Mouse (Mus musculus) midbrain, embryonic 11.5 days (tissue): ENCODE measurements around the gene Usp6nl. TPM values are rescaled to one million over a fixed set of nuclear protein-coding genes. Genes with fewer than 3 reads are reported as not detected.

Experiments
- ATAC-seq: fragments of 200-750 bp; cut with Nextera tagmentation; 2 replicates; pipeline ENCODE4 v1.8.0; 2017; ENCODE audit warnings: moderate TSS enrichment, moderate library complexity; ENCODE audit not compliant: low FRiP score
- DNase-seq: peaks from one replicate; pipeline ENCODE4 v3.0.0; 2015; ENCODE audit warnings: low spot score; ENCODE audit errors: missing footprints
- H3K27ac ChIP-seq: fragments of 300-500 bp; sonication (generic); 2 replicates; pipeline ENCODE4 v1.5.1; 2014; ENCODE audit warnings: low read depth, low read length
- H3K27me3 ChIP-seq: fragments of 300-500 bp; sonication (generic); 2 replicates; pipeline ENCODE4 v1.6.1; 2014; ENCODE audit warnings: mild to moderate bottlenecking, low read length, moderate library complexity, mixed read lengths; ENCODE audit not compliant: control insufficient read depth, insufficient read depth
- H3K36me3 ChIP-seq: fragments of 300-500 bp; sonication (generic); 2 replicates; pipeline ENCODE4 v1.6.1; 2014; ENCODE audit warnings: mild to moderate bottlenecking, low read length, moderate library complexity, mixed read lengths; ENCODE audit not compliant: control insufficient read depth, insufficient read depth
- H3K4me1 ChIP-seq: fragments of 300-500 bp; sonication (generic); 2 replicates; pipeline ENCODE4 v1.6.1; 2014; ENCODE audit warnings: low read length; ENCODE audit not compliant: control insufficient read depth, insufficient read depth
- H3K4me2 ChIP-seq: fragments of 300-500 bp; sonication (generic); 2 replicates; pipeline ENCODE4 v1.6.1; 2014; ENCODE audit warnings: mild to moderate bottlenecking, moderate library complexity
- H3K4me3 ChIP-seq: fragments of 300-500 bp; sonication (generic); 2 replicates; pipeline ENCODE4 v1.5.1; 2014; ENCODE audit warnings: low read depth, low read length
- H3K9ac ChIP-seq: fragments of 300-500 bp; sonication (generic); 2 replicates; pipeline ENCODE4 v1.6.1; 2014; ENCODE audit warnings: low read length
- H3K9me3 ChIP-seq: fragments of 300-500 bp; sonication (generic); 2 replicates; pipeline ENCODE4 v1.6.1; 2016; ENCODE audit warnings: low read length; ENCODE audit not compliant: control insufficient read depth
- WGBS: fragments of 180-500 bp; shearing (Covaris S2); extraction: QIAGEN DNeasy Blood & Tissue Kit; methylation state at CpG from one replicate; pipeline ENCODE4 v1.1.7; 2014; 5-methylcytosine and 5-hydroxymethylcytosine counted together
- polyA plus RNA-seq: library from polyadenylated mRNA; unstranded; fragments of >200 nt; fragmentation: Nextera tagmentation; extraction: Ambion mirVana; gene quantifications from 2 replicates; pipeline ENCODE4 v1.2.1, GENCODE M21; 2014

Gene Usp6nl
- polyA plus RNA-seq, 1 experiment from 2014 or later: 18.2 TPM

- no peak overlapping the region for H3K9ac ChIP-seq
- no peaks in the 10 kb centered on the region for H3K27me3 ChIP-seq
- H3K4me2 ChIP-seq: no peak overlapping the region
- DNase-seq (no peak), ATAC-seq (no peak)
- H3K27ac ChIP-seq: no peak overlapping the region
- WGBS: 69% methylated on average over 7 of the region's 7 CpGs
- no peaks in the 10 kb centered on the region for H3K9me3 ChIP-seq
- H3K4me1 ChIP-seq: no peaks in the 10 kb centered on the region
- no peak overlapping the region for H3K4me3 ChIP-seq
- no peaks in the 10 kb centered on the region for H3K36me3 ChIP-seq
These were observed 27.4 kb upstream of the Usp6nl start for GRCm38 (mm10) chr2:6294993-6295628.

- no peaks in the 10 kb centered on the region for H3K9me3 ChIP-seq
- H3K27me3 ChIP-seq: no peaks in the 10 kb centered on the region
- WGBS: 90% methylated on average over 4 of the region's 4 CpGs
- DNase-seq: no peak
- no peak for ATAC-seq
- H3K27ac ChIP-seq: no peak overlapping the region
- no peak overlapping the region for H3K4me3 ChIP-seq
- H3K36me3 ChIP-seq: no peaks in the 10 kb centered on the region
- no peaks in the 10 kb centered on the region for H3K4me1 ChIP-seq
- H3K9ac ChIP-seq: no peak overlapping the region
- no peak overlapping the region for H3K4me2 ChIP-seq
These were observed 17.7 kb upstream of the Usp6nl start for GRCm38 (mm10) chr2:6304768-6305167.

GRCm38 (mm10) chr2:6306861-6307260, 15.6 kb upstream of the Usp6nl start:
- ATAC-seq: no peak
- Histone ChIP-seq H3K4me3 (no peak overlapping the region), H3K4me1 (no peaks in the 10 kb centered on the region), H3K4me2 (no peak overlapping the region), H3K9ac (no peak overlapping the region), H3K27me3 (no peaks in the 10 kb centered on the region), H3K36me3 (no peaks in the 10 kb centered on the region), H3K27ac (no peak overlapping the region), H3K9me3 (no peaks in the 10 kb centered on the region)
- 91% methylated on average over 3 of the region's 3 CpGs for WGBS
- DNase-seq: no peak

- Histone ChIP-seq H3K27ac (no peak overlapping the region), H3K27me3 (no peaks in the 10 kb centered on the region), H3K9ac (no peak overlapping the region), H3K4me2 (no peak overlapping the region), H3K36me3 (no peaks in the 10 kb centered on the region), H3K4me1 (no peaks in the 10 kb centered on the region), H3K4me3 (no peak overlapping the region), H3K9me3 (no peaks in the 10 kb centered on the region)
- DNase-seq: no peak
- no peak for ATAC-seq
- WGBS: 85% methylated on average over 6 of the region's 6 CpGs
These were observed 13.1 kb upstream of the Usp6nl start for GRCm38 (mm10) chr2:6309373-6309821.

GRCm38 (mm10) chr2:6312764-6313163, 9.7 kb upstream of the Usp6nl start:
- Histone ChIP-seq H3K4me3 (no peak overlapping the region), H3K36me3 (no peaks in the 10 kb centered on the region), H3K27ac (no peak overlapping the region), H3K9me3 (no peaks in the 10 kb centered on the region), H3K27me3 (no peaks in the 10 kb centered on the region), H3K4me1 (no peaks in the 10 kb centered on the region), H3K4me2 (no peak overlapping the region), H3K9ac (no peak overlapping the region)
- WGBS: 88% methylated on average over 10 of the region's 10 CpGs
- ATAC-seq (no peak), DNase-seq (no peak)

GRCm38 (mm10) chr2:6313733-6314132, 8.7 kb upstream of the Usp6nl start:
- Histone ChIP-seq H3K9ac (no peak overlapping the region), H3K36me3 (no peaks in the 10 kb centered on the region), H3K4me2 (no peak overlapping the region), H3K4me3 (no peak overlapping the region), H3K4me1 (no peaks in the 10 kb centered on the region), H3K27me3 (no peaks in the 10 kb centered on the region), H3K9me3 (no peaks in the 10 kb centered on the region), H3K27ac (no peak overlapping the region)
- no peak for ATAC-seq
- WGBS: 97% methylated on average over 1 of the region's 1 CpGs
- no peak for DNase-seq

- Histone ChIP-seq H3K36me3 (no peaks in the 10 kb centered on the region), H3K9ac (no peak overlapping the region), H3K4me2 (no peak overlapping the region), H3K4me3 (no peak overlapping the region), H3K27ac (no peak overlapping the region), H3K9me3 (no peaks in the 10 kb centered on the region), H3K27me3 (no peaks in the 10 kb centered on the region), H3K4me1 (peaks cover 8% of the 10 kb centered on the region; the same call in 1 of the 2 replicates)
- DNase-seq (no peak), ATAC-seq (no peak)
- 92% methylated on average over 3 of the region's 3 CpGs for WGBS
These were observed 2.3 kb upstream of the Usp6nl start for GRCm38 (mm10) chr2:6320153-6320552.

- no peaks in the 10 kb centered on the region for H3K27me3 ChIP-seq
- no peaks in the 10 kb centered on the region for H3K9me3 ChIP-seq
- WGBS: 8% methylated on average over 9 of the region's 9 CpGs
- H3K36me3 ChIP-seq: no peaks in the 10 kb centered on the region
- ATAC-seq (no peak), DNase-seq (no peak)
- peak overlapping the region; percentile 68 for H3K4me3 ChIP-seq
- H3K9ac ChIP-seq: peak overlapping the region; percentile 95
- peak overlapping the region; percentile 98 for H3K27ac ChIP-seq
- peak overlapping the region; percentile 52 for H3K4me2 ChIP-seq
- peaks cover 8% of the 10 kb centered on the region; the same call in 1 of the 2 replicates for H3K4me1 ChIP-seq
These were observed 595 bp upstream of the Usp6nl start for GRCm38 (mm10) chr2:6321769-6322375.

GRCm38 (mm10) chr2:6322938-6323521, 563 bp downstream of the Usp6nl start:
- no peaks in the 10 kb centered on the region for H3K27me3 ChIP-seq
- ATAC-seq: peak; percentile 81
- H3K4me3 ChIP-seq: peak overlapping the region; percentile 68
- WGBS: under 1% methylated on average over 46 of the region's 70 CpGs
- H3K27ac ChIP-seq: peak overlapping the region; percentile 98
- H3K36me3 ChIP-seq: no peaks in the 10 kb centered on the region
- DNase-seq: peak; percentile 95
- H3K9me3 ChIP-seq: no peaks in the 10 kb centered on the region
- H3K4me2 ChIP-seq: peak overlapping the region; percentile 52
- peaks cover 8% of the 10 kb centered on the region; the same call in 1 of the 2 replicates for H3K4me1 ChIP-seq
- peak overlapping the region; percentile 95 for H3K9ac ChIP-seq
